Mouse (Mus musculus) adrenal gland, postnatal 14 days (tissue): ENCODE data around the gene Hectd1. TPM values are rescaled to one million over a fixed set of nuclear protein-coding genes. Genes with fewer than 3 reads are reported as not detected.
A peak's percentile ranks its signal among the peaks of the same experiment; 100 is the strongest.

Experiments
- DNase-seq: peaks from one replicate; pipeline ENCODE4 v3.0.0; 2021; ENCODE audit warnings: mixed read lengths
- total RNA-seq: library from RNA; stranded (reverse); gene quantifications from 2 replicates; pipeline ENCODE4 v1.2.3, GENCODE M21; 2021

The Hectd1 gene
- total RNA-seq, 1 experiment from 2014 or later, result 92.9 TPM

DNA sequence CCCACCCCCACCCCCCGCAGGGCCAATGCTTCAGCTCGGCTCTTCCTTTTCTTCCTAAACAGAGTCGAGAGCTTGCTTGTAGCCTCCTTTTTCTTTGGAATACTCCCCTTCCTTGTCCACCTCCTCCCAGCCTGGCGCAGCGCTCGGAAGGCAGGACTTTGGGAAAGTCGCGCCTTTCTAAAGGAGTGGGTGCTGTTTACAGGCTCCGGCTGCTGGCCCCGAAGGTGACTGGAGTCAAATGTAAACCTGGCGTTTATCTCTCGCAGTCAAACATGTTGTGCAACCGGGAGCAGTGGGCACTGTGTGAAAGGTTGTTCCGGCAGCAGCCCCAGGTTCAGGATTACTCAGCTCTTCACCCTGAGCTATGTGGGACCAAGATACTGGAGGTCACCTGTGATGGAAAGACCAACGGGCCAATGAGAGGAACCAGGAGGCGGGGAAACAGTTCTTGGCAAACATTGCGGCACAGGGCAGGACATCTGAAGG is 15.5 kb upstream of the Hectd1 start:
- peak; percentile 95 for DNase-seq

DNA sequence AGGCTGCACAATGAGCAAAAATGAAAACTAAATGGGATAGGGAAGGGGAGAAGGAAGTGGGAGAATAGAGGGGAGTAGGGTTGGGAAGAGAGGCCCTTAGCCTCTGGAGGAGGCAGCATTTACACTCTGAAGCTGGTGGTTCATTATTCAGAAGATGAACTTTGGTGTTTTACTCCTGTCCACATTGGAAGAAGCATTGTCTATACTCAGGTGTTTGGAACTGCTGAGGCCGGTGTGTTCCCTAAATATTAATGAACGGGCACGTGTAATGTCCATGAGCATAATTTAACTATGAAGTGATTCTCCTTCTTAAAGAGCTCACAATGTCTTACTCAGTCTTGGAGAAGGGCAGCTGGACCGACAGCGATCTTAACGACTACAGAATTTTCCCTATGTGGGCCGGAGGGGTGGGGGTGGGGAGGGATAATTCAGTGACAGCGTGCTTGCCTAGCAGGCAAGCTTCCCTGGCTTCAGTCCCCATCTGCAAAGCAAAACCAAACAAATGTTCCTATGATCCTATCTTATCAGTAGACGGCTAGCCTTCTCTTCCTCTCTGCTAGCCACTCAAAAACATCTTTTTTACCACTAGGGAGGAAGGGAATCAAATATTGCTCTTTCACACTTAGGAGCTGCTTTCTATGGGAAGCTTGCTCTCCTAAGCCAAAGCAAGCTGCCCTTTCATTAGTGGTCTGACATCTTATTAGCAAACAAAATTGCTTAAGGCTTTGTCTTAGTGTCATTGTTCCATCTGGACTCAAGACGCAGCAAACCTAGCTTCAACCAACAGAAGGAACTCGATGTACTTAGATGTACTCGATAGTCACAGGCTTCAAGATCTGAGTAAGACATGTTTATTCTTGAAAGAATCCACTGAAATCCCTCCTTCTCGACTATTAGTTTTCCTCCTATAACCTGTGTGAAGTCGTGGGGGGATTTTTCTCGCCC is 14.5 kb upstream of the Hectd1 start:
- no peak for DNase-seq

DNA sequence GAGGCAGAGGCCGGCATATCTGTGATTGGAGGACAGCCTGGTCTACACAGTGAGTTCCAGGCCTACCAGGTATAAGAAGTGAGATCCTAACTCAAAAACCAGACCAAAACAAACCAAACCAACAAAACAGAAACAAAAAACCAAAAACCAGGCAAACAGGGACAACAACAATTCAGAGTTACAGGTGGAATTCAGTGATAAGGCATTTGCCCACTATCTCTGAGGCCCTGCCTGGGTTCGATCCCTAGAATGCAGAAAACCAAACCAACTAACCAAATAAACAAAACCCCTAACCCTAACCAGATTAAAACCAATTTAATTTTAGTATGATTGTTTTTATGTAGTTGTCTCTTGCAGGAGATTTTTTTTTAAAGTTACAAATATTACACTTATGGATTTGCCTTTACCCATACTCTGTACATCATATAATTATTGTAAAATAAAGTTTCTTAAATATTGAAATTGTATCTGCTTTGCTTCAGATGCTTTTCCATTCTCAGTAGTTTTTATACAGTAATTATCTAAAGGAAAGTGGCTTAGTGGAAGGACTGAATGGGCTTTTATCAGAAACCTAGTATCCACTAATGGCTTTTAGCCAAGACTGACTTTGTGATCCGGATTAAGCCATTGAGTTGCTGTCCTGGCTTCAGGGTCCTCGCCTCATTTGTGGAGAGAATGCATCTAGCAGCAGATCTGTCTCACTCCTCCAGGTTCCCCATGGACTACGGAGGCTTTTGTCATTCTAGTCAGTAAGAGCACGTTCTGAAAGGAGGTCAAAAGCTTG is 12.9 kb upstream of the Hectd1 start:
- DNase-seq, result no peak

GRCm38 (mm10) chr12:51839856-51840255 is 10.5 kb upstream of the Hectd1 start:
- DNase-seq, result no peak

GRCm38 (mm10) chr12:51835219-51835618 is 5.9 kb upstream of the Hectd1 start:
- no peak for DNase-seq

DNA sequence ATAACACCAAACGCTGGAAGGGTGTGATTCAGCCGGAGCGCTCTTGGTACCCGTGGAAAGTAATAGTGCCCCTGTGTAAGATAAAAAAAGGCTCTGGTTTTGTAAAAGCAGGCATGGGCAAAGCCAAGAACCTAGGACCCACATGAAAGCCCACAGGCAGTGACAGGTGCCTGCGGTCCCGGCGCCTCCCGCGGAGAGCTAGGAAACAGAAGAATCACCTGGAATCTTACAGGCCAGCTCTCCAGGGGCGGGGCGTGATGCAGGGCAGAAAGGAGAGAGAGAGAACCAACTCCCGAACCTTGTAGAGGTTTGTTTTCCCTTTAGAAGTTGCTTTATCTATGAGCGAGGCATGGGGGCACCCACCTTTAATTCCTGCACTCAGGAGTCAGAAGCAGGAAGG is 2.6 kb upstream of the Hectd1 start:
- DNase-seq, result no peak

DNA sequence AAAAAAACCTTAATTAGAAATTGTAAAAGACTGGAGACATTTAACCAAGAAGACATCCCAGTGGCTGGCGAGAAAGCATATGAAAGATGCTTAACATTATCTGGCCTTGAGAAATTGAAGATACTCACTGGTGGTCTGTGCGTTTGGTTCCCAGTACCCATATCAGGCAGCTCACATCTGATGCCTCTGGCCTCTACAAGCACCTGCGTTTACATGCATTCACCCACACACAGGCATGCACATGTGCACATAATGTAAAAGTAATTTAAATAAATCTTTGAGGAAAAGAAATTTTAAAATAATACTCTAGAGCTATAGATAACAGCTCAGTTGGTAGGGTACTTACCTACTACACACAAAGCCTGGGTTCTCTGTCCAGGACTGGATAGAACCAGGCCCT is 2.0 kb upstream of the Hectd1 start:
- DNase-seq, result no peak

DNA sequence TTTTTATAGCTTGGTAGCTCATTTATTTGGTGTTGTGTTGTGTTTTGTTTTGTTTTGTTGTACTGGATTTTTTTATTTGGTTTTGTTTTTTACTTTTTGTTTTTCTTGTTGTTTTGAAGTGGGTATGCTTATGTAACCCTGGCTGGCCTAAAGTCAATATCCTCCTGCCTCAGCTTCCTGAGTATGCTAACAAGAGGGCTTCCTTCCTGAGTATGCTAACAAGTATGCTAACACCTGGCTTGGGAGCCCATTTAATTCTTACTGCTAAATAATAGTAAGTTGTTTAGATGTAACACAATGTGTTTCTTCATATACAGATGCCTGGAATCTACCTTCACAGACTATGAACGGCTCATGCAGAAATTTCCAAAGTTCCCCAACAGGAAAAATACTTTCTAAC is 1.3 kb upstream of the Hectd1 start:
- DNase-seq, result no peak

GRCm38 (mm10) chr12:51830077-51830402 is 704 bp upstream of the Hectd1 start:
- DNase-seq, result no peak

- peak; percentile 75 for DNase-seq
These were observed 533 bp downstream of the Hectd1 start for GRCm38 (mm10) chr12:51828716-51829289.

GRCm38 (mm10) chr12:51827958-51828650 is 1.2 kb downstream of the Hectd1 start:
- no peak for DNase-seq

- DNase-seq, result no peak
These were observed 4.0 kb downstream of the Hectd1 start for GRCm38 (mm10) chr12:51825338-51825737.

- peak; percentile 49 for DNase-seq
These were observed 6.0 kb downstream of the Hectd1 start for GRCm38 (mm10) chr12:51823311-51823710.

- DNase-seq, result peak; percentile 25
These were observed 6.5 kb downstream of the Hectd1 start for GRCm38 (mm10) chr12:51822861-51823260.

DNA sequence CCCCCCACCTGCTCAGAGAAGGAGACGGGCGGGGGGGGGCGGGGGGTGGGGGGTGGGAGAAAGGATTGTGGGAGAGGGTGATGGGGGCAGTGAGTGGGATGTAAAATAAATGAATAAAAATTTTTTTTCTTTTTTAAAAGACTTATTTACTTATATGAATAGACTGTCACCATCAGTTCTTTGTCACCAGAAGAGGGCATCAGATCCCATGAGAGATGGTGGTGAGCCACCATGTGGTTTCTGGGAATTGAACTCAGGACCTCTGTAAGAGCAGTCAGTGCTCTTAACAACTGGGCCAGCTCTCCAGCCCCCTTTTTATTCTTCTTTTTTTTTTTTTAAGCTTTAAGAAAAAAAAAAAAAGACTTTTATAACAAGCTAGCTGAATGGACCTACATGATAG is 7.1 kb downstream of the Hectd1 start:
- no peak for DNase-seq

GRCm38 (mm10) chr12:51821256-51821655 is 8.1 kb downstream of the Hectd1 start:
- no peak for DNase-seq

GRCm38 (mm10) chr12:51819951-51820498 is 9.3 kb downstream of the Hectd1 start:
- no peak for DNase-seq

DNA sequence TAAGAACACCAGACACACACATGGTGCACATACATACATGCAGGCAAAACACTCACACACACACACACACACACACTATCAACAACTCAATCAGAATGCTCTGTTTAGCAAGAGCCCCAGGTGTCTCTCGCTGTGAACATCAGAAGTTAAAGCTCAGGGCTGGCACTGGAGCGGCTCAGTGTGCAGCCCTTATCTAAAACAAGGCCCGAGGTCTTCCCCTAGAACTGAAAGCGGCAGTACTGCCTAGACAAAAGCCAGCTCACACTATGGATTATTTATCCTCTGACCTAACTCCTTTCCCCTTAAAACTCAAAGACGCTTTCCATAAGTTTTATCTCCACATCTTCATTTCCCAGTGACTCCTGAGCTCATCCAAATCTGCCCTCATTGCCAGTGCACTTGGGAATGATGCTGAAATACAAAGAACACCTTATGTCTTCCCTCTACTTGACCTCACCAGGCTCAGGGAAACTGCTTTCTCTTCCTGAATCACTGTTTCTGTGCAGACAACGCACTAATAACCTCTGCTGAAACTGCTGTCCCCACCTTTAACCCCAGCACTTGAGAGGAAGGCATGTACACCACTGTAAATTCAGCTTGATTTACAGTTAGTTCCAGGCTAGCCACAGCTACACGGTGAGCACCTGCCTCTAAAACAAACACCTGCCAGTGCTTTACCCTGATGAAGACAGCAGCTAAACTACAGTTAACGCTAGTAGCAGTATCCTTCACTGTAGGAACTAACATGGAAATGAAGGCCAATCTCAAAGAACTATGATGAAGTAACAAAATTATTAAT is 11.3 kb downstream of the Hectd1 start:
- DNase-seq, result no peak

GRCm38 (mm10) chr12:51811388-51812140 is 17.8 kb downstream of the Hectd1 start:
- DNase-seq, result no peak

GRCm38 (mm10) chr12:51810564-51810963 is 18.8 kb downstream of the Hectd1 start:
- DNase-seq, result no peak
